Mouse (Mus musculus) liver, embryonic 14.5 days (tissue): ENCODE measurements around the gene Slfnl1.

Experiments used
- CTCF ChIP-seq: IDR thresholded peaks from 2 replicates; pipeline ENCODE4 v1.5.1; 2016; ENCODE audit warnings: antibody characterized with exemption, low read depth, control low read depth
- EP300 ChIP-seq: IDR thresholded peaks from 2 replicates; pipeline ENCODE4 v1.6.1; 2016; ENCODE audit warnings: antibody characterized with exemption, low read depth

- TF ChIP-seq CTCF (no peak), EP300 (no peak)
These were observed 49.7 kb downstream of the Slfnl1 start for GRCm38 (mm10) chr4:120581711-120582110.
